Mouse (Mus musculus) lung, adult 2 months (tissue): Measurements from ENCODE around the gene Gpr150. TPM values are rescaled to one million over a fixed set of nuclear protein-coding genes. Genes with fewer than 3 reads are reported as not detected.
A peak's percentile ranks its signal among the peaks of the same experiment; 100 is the strongest.

Experiments
- DNase-seq: peaks from one replicate; pipeline ENCODE4 v3.0.0; 2022
- H3K4me1 ChIP-seq: fragments of 200-500 bp; 2 replicates; pipeline ENCODE4 v1.6.1; 2011; ENCODE audit warnings: low read length; ENCODE audit not compliant: control insufficient read depth, insufficient read depth
- H3K4me3 ChIP-seq: fragments of 200-500 bp; replicated peaks from 2 replicates; pipeline ENCODE3; 2011; ENCODE audit warnings: low read depth, mild to moderate bottlenecking, control low read depth, low read length; ENCODE audit errors: extremely low read depth
- CTCF ChIP-seq: fragments of 200-500 bp; IDR thresholded peaks from 2 replicates; pipeline ENCODE4 v1.5.1; 2011; ENCODE audit warnings: mild to moderate bottlenecking, low read length, control low read depth; ENCODE audit not compliant: insufficient read depth
- POLR2A ChIP-seq: fragments of 200-500 bp; IDR thresholded peaks from 2 replicates; pipeline ENCODE4 v1.6.1; 2011; ENCODE audit warnings: low read depth, mild to moderate bottlenecking, control low read depth, low read length, borderline replicate concordance; ENCODE audit errors: extremely low read depth
- WGBS: fragments of 180-500 bp; shearing (Covaris S2); methylation state at CpG from one replicate; pipeline ENCODE4 v1.1.7; 2018; 5-methylcytosine and 5-hydroxymethylcytosine counted together
- polyA plus RNA-seq: library from polyadenylated mRNA; depleted of rRNA; stranded (reverse); fragments of >200 nt; gene quantifications from 2 replicates; pipeline ENCODE4 v1.2.3, GENCODE M21; 2012; rRNA removed

Gpr150 gene
- not detected in 2 replicates for polyA plus RNA-seq

GRCm38 (mm10) chr13:76056896-76057266 is at the start of gene Gpr150:
Gene Gpr150 (minus strand): TSS chr13:76056996.
- 16% methylated on average over 10 of the region's 10 CpGs for WGBS
- TF ChIP-seq CTCF (no peak), POLR2A (no peak)
- Histone ChIP-seq H3K4me1 (peaks cover 7% of the 10 kb centered on the region), H3K4me3 (peak within 1 kb of the TSS; percentile 42)
- no peak for DNase-seq

GRCm38 (mm10) chr13:76101989-76102388 is 45.2 kb upstream of the Gpr150 start:
- TF ChIP-seq POLR2A: no peak
- TF ChIP-seq CTCF: no peak

GRCm38 (mm10) chr13:76098493-76099303 is 41.9 kb upstream of the Gpr150 start, which contains the start of the genes Arsk and Ttc37:
Gene Arsk (minus strand): TSS chr13:76098660.
Gene Ttc37 (plus strand): TSS chr13:76098734.
- Histone ChIP-seq H3K4me3 (peak within 1 kb of the TSS; percentile 89), H3K4me1 (no peaks in the 10 kb centered on the region; the same call in 1 of the 2 replicates)
- peak; percentile 82 for DNase-seq
- TF ChIP-seq CTCF (no peak), POLR2A (no peak; the same call in 1 of the 2 replicates)
- under 1% methylated on average over 34 of the region's 34 CpGs for WGBS

More at GRCm38 (mm10) chr13:76101989-76102388, 45.2 kb upstream of the Gpr150 start:
- Histone ChIP-seq H3K4me1 (no peaks in the 10 kb centered on the region; the same call in 1 of the 2 replicates), H3K4me3 (no peak overlapping the region)
- WGBS: 93% methylated on average over 2 of the region's 2 CpGs
- no peak for DNase-seq

GRCm38 (mm10) chr13:76098116-76098492 is 41.3 kb upstream of the Gpr150 start:
- 2% methylated on average over 16 of the region's 16 CpGs for WGBS
- no peak for TF ChIP-seq CTCF
- no peak for TF ChIP-seq POLR2A
- no peaks in the 10 kb centered on the region; the same call in 1 of the 2 replicates for H3K4me1 ChIP-seq
- no peak for DNase-seq
- peak overlapping the region; percentile 89 for H3K4me3 ChIP-seq

- DNase-seq: no peak
- H3K4me1 ChIP-seq: no peaks in the 10 kb centered on the region
- TF ChIP-seq POLR2A (no peak), CTCF (no peak)
- 40% methylated on average over 1 of the region's 1 CpGs for WGBS
- H3K4me3 ChIP-seq: no peak overlapping the region
These were observed 17.5 kb upstream of the Gpr150 start for GRCm38 (mm10) chr13:76074323-76074722.

- H3K4me3 ChIP-seq: no peak overlapping the region
- WGBS: 84% methylated on average over 13 of the region's 13 CpGs
- no peak for TF ChIP-seq POLR2A
- TF ChIP-seq CTCF: no peak
- H3K4me1 ChIP-seq: no peaks in the 10 kb centered on the region
- no peak for DNase-seq
These were observed 7.7 kb upstream of the Gpr150 start for GRCm38 (mm10) chr13:76064363-76064945.

GRCm38 (mm10) chr13:76063548-76063947 is 6.8 kb upstream of the Gpr150 start:
- no peaks in the 10 kb centered on the region for H3K4me1 ChIP-seq
- no peak for DNase-seq
- no peak overlapping the region for H3K4me3 ChIP-seq
- WGBS: 92% methylated on average over 4 of the region's 4 CpGs
- TF ChIP-seq POLR2A (no peak), CTCF (no peak)

- H3K4me1 ChIP-seq: no peaks in the 10 kb centered on the region
- WGBS: 88% methylated on average over 3 of the region's 3 CpGs
- no peak for DNase-seq
These were observed 5.8 kb upstream of the Gpr150 start for GRCm38 (mm10) chr13:76062569-76062968.

GRCm38 (mm10) chr13:76062126-76062525 is 5.3 kb upstream of the Gpr150 start:
- Histone ChIP-seq H3K4me3 (no peak overlapping the region), H3K4me1 (no peaks in the 10 kb centered on the region)
- no peak for TF ChIP-seq POLR2A
- no peak for TF ChIP-seq CTCF
- DNase-seq: no peak
- WGBS: 73% methylated on average over 3 of the region's 3 CpGs

More at GRCm38 (mm10) chr13:76062569-76062968, 5.8 kb upstream of the Gpr150 start:
- TF ChIP-seq CTCF (no peak), POLR2A (no peak)
- no peak overlapping the region for H3K4me3 ChIP-seq
